Comparison of ENCODE assay signal across 8 mouse cellular contexts in genomic region chr8:105936866-105937475, GRCm38 (mm10). TPM values are rescaled to one million over a fixed set of nuclear protein-coding genes. Genes with fewer than 3 reads are reported as not detected.
DNase-seq lines count a peak whose midpoint lies in the region; ATAC-seq and TF ChIP-seq lines count a peak whose summit lies in the region.

No protein-coding gene starts in this region.

- H3K27me3 ChIP-seq in heart, embryonic 11.5 days (ENCODE audit: control insufficient read depth, insufficient read depth, low read length) = no peaks in the 10 kb centered on the region
- no peaks in the 10 kb centered on the region for H3K27me3 ChIP-seq in kidney, embryonic 16.5 days (ENCODE audit: insufficient read depth, low read length)
- H3K27me3 ChIP-seq in liver, adult 2 months (ENCODE audit: control insufficient read depth, insufficient read depth, low read length) = no peaks in the 10 kb centered on the region
- H3K27me3 ChIP-seq in myocyte (ENCODE audit: control insufficient read depth, insufficient read depth, insufficient read length) = no peaks in the 10 kb centered on the region
- no peaks in the 10 kb centered on the region for H3K27me3 ChIP-seq in splenic B cell, adult 2 months (ENCODE audit: control insufficient read depth, insufficient read depth, low read length, poor library complexity, severe bottlenecking)

- H3K9ac ChIP-seq in heart, embryonic 11.5 days (ENCODE audit: low read depth, low read length) = peak overlapping the region; percentile 90
- H3K9ac ChIP-seq in kidney, embryonic 16.5 days (replicated peaks; ENCODE audit: low read length) = peak overlapping the region; percentile 82
- peak overlapping the region; percentile 75 for H3K9ac ChIP-seq in liver, adult 2 months (ENCODE audit: low read depth, low read length)

- under 1% methylated on average over 30 of the region's 30 CpGs for WGBS in heart, embryonic 11.5 days (ENCODE audit: insufficient replicate concordance)
- whole genome bisulfite sequencing in kidney, embryonic 16.5 days = under 1% methylated on average over 30 of the region's 30 CpGs
- WGBS in liver, adult 2 months = under 1% methylated on average over 30 of the region's 30 CpGs

- H3K27ac ChIP-seq in heart, embryonic 11.5 days (ENCODE audit: low read depth, low read length) = peak overlapping the region; percentile 94
- H3K27ac ChIP-seq in kidney, embryonic 16.5 days (ENCODE audit: low read length) = peak overlapping the region; percentile 89
- peak overlapping the region; percentile 91 for H3K27ac ChIP-seq in liver, adult 2 months (replicated peaks; ENCODE audit: insufficient read depth, low read depth, low read length)

- TF ChIP-seq POLR2A in liver, adult 2 months (IDR thresholded peaks at IDR 0.05; ENCODE audit: extremely low read depth, insufficient read depth, low read length) = peak; percentile 82; the same call in 1 of the 2 replicates
- peak; percentile 88 for TF ChIP-seq POLR2A in myocyte (IDR thresholded peaks at IDR 0.05; ENCODE audit: insufficient read length, low read depth)

- H3K9me3 ChIP-seq in heart, embryonic 11.5 days (replicated peaks; ENCODE audit: control insufficient read depth, low read length) = no peaks in the 10 kb centered on the region
- H3K9me3 ChIP-seq in kidney, embryonic 16.5 days (ENCODE audit: low read length) = no peaks in the 10 kb centered on the region

- peak overlapping the region; percentile 83 for H3K4me3 ChIP-seq in heart, embryonic 11.5 days (ENCODE audit: low read depth, low read length)
- H3K4me3 ChIP-seq in kidney, embryonic 16.5 days (ENCODE audit: low read length) = peak overlapping the region; percentile 67
- H3K4me3 ChIP-seq in liver, adult 2 months (ENCODE audit: insufficient read depth, low read depth, low read length) = peak overlapping the region; percentile 87
- peak overlapping the region; percentile 99 for H3K4me3 ChIP-seq in myocyte

- H3K4me2 ChIP-seq in heart, embryonic 11.5 days = peak overlapping the region; percentile 97
- peak overlapping the region; percentile 95 for H3K4me2 ChIP-seq in kidney, embryonic 16.5 days (replicated peaks; ENCODE audit: low read depth, low read length)
- H3K4me2 ChIP-seq in myocyte (ENCODE audit: low read depth) = peak overlapping the region; percentile 95

- ATAC-seq in erythroblast, adult 5-6 weeks (replicated peaks; ENCODE audit: low FRiP score, poor library complexity, severe bottlenecking) = peak; percentile 92
- ATAC-seq in heart, embryonic 11.5 days (replicated peaks; ENCODE audit: insufficient number of reproducible peaks, low FRiP score, low TSS enrichment) = peak; percentile 84
- ATAC-seq in kidney, embryonic 16.5 days (ENCODE audit: low FRiP score, low TSS enrichment) = peak; percentile 93

- H3K4me1 ChIP-seq in heart, embryonic 11.5 days (ENCODE audit: control insufficient read depth, insufficient read depth, low read length) = peaks cover 8% of the 10 kb centered on the region
- H3K4me1 ChIP-seq in kidney, embryonic 16.5 days (ENCODE audit: insufficient read depth, low read length) = peaks cover 15% of the 10 kb centered on the region
- H3K4me1 ChIP-seq in liver, adult 2 months (ENCODE audit: control insufficient read depth, insufficient read depth, low read length) = peaks cover 8% of the 10 kb centered on the region; the same call in 1 of the 2 replicates

- DNase-seq in A20 (ENCODE audit: low read depth, low spot score) = peak; percentile 97
- peak; percentile 98 for DNase-seq in brain, adult 2 months (ENCODE audit: low read depth, low spot score)
- DNase-seq in liver, adult 2 months (ENCODE audit: extremely low read depth, low read depth, low spot score) = peak; percentile 92
- peak; percentile 85 for DNase-seq in splenic B cell, adult 2 months (ENCODE audit: low read depth, low spot score)

- H3ac ChIP-seq in myocyte (ENCODE audit: control insufficient read depth, insufficient read length) = peak overlapping the region; percentile 53

- H3K79me2 ChIP-seq in liver, adult 2 months (ENCODE audit: control insufficient read depth, insufficient read depth, low read length) = peaks cover 8% of the 10 kb centered on the region; the same call in 1 of the 2 replicates
- H3K79me2 ChIP-seq in myocyte (ENCODE audit: control insufficient read depth, insufficient read depth) = no peaks in the 10 kb centered on the region

- TF ChIP-seq CTCF in liver, adult 2 months (IDR thresholded peaks at IDR 0.05; ENCODE audit: low read depth, low read length) = 0 out of 2 replicates have a peak, but pooled peaks have one; percentile 9

- peaks cover 14% of the 10 kb centered on the region for H3K36me3 ChIP-seq in heart, embryonic 11.5 days (ENCODE audit: control insufficient read depth, insufficient read depth, low read length)
- H3K36me3 ChIP-seq in kidney, embryonic 16.5 days (ENCODE audit: insufficient read depth, low read length) = peaks cover 9% of the 10 kb centered on the region; the same call in 1 of the 2 replicates
- H3K36me3 ChIP-seq in liver, adult 2 months (ENCODE audit: control insufficient read depth, insufficient read depth, low read length) = peaks cover 6% of the 10 kb centered on the region; the same call in 1 of the 2 replicates
- no peaks in the 10 kb centered on the region for H3K36me3 ChIP-seq in myocyte (ENCODE audit: control insufficient read depth, insufficient read depth)
- H3K36me3 ChIP-seq in splenic B cell, adult 2 months (ENCODE audit: control insufficient read depth, insufficient read depth, low read length, poor library complexity, severe bottlenecking) = no peaks in the 10 kb centered on the region

TF ChIP-seq in myocyte, 11 proteins besides CTCF, POLR2A, EP300 and RAD21:
- TF ChIP-seq E2F4 (IDR thresholded peaks at IDR 0.05; ENCODE audit: insufficient read depth) (no peak), TCF12 (IDR thresholded peaks at IDR 0.05; ENCODE audit: insufficient read depth, poor library complexity, severe bottlenecking) (no peak), USF1 (IDR thresholded peaks at IDR 0.05; ENCODE audit: low read depth) (peak; percentile 48), MYOD1 (IDR thresholded peaks at IDR 0.05; ENCODE audit: control insufficient read depth in 1 of 3, insufficient read length in 2 of 3, low read depth in 2 of 3) (no peak), TCF3 (IDR thresholded peaks at IDR 0.05; ENCODE audit: insufficient read length, low read depth) (no peak), MYOG (IDR thresholded peaks at IDR 0.05; ENCODE audit: control insufficient read depth in 1 of 3, insufficient read depth in 1 of 3, insufficient read length in 2 of 3, low read depth in 2 of 3) (peak in 1 of 3 experiments; percentile 15), CEBPB (IDR thresholded peaks at IDR 0.05; ENCODE audit: insufficient read depth, poor library complexity, severe bottlenecking) (no peak), MAX (IDR thresholded peaks at IDR 0.05; ENCODE audit: low read depth) (no peak), SRF (IDR thresholded peaks at IDR 0.05; ENCODE audit: control insufficient read depth, insufficient read length, low read depth) (no peak), POLR2AphosphoS2 (IDR thresholded peaks at IDR 0.05; ENCODE audit: insufficient read length, low read depth) (peak; percentile 81), REST (IDR thresholded peaks at IDR 0.05; ENCODE audit: insufficient read depth, insufficient read length) (no peak)

RNA-seq across cellular contexts. Expression of gene Psmb10, which starts 1.3 kb away (rescaled TPM):
- total RNA-seq in erythroblast, adult 5-6 weeks (2015; ENCODE audit: low replicate concordance) = 22.9 and 51.4 TPM in 2 replicates
- 7.2 and 13.2 TPM in 2 replicates for total RNA-seq in erythroblast, adult 5-6 weeks (2017; ENCODE audit: low replicate concordance)
- 50.8 and 60.0 TPM in 2 replicates for polyA plus RNA-seq in heart, embryonic 11.5 days (2014; fragmentation: Nextera tagmentation; extraction: Ambion mirVana)
- 33.3 and 46.5 TPM in 2 replicates for polyA plus RNA-seq in kidney, embryonic 16.5 days (2015; fragmentation: Nextera tagmentation; extraction: Ambion mirVana)
- 86.8 and 109 TPM in 2 replicates for total RNA-seq in liver, adult 2 months (2014; rRNA removed)
- 122 and 139 TPM in 2 replicates for polyA plus RNA-seq in liver, adult 2 months (2012; rRNA removed)
- polyA plus RNA-seq in myocyte (2012; fragmentation: generic; extraction: Trizol) = 60.0 TPM

RNA-seq across cellular contexts. Expression of gene Ctrl, which starts 3.3 kb away (rescaled TPM):
- not detected in 2 replicates for total RNA-seq in erythroblast, adult 5-6 weeks (2015; ENCODE audit: low replicate concordance)
- total RNA-seq in erythroblast, adult 5-6 weeks (2017; ENCODE audit: low replicate concordance) = not detected in 2 replicates
- 1.1 and 1.3 TPM in 2 replicates for polyA plus RNA-seq in heart, embryonic 11.5 days (2014; fragmentation: Nextera tagmentation; extraction: Ambion mirVana)
- 0.82 and 1.8 TPM in 2 replicates for polyA plus RNA-seq in kidney, embryonic 16.5 days (2015; fragmentation: Nextera tagmentation; extraction: Ambion mirVana)
- total RNA-seq in liver, adult 2 months (2014; rRNA removed) = 8.5 and 59.0 TPM in 2 replicates
- 1.6 and 2.0 TPM in 2 replicates for polyA plus RNA-seq in liver, adult 2 months (2012; rRNA removed)
- polyA plus RNA-seq in myocyte (2012; fragmentation: generic; extraction: Trizol) = 0.14 TPM

RNA-seq across cellular contexts. Expression of gene Lcat, which starts 6.2 kb away (rescaled TPM):
- 1.3 TPM in 1 of 2 replicates, not detected in the other for total RNA-seq in erythroblast, adult 5-6 weeks (2015; ENCODE audit: low replicate concordance)
- total RNA-seq in erythroblast, adult 5-6 weeks (2017; ENCODE audit: low replicate concordance) = not detected in 2 replicates
- polyA plus RNA-seq in heart, embryonic 11.5 days (2014; fragmentation: Nextera tagmentation; extraction: Ambion mirVana) = 0.70 and 2.6 TPM in 2 replicates
- polyA plus RNA-seq in kidney, embryonic 16.5 days (2015; fragmentation: Nextera tagmentation; extraction: Ambion mirVana) = 1.3 and 1.8 TPM in 2 replicates
- total RNA-seq in liver, adult 2 months (2014; rRNA removed) = 215 and 324 TPM in 2 replicates
- polyA plus RNA-seq in liver, adult 2 months (2012; rRNA removed) = 919 and 969 TPM in 2 replicates
- 1.1 TPM for polyA plus RNA-seq in myocyte (2012; fragmentation: generic; extraction: Trizol)

RNA-seq across cellular contexts. Expression of gene Slc12a4, which starts 28.9 kb away (rescaled TPM):
- total RNA-seq in erythroblast, adult 5-6 weeks (2015; ENCODE audit: low replicate concordance) = 4.0 and 7.9 TPM in 2 replicates
- 0.68 and 1.4 TPM in 2 replicates for total RNA-seq in erythroblast, adult 5-6 weeks (2017; ENCODE audit: low replicate concordance)
- 28.6 and 39.9 TPM in 2 replicates for polyA plus RNA-seq in heart, embryonic 11.5 days (2014; fragmentation: Nextera tagmentation; extraction: Ambion mirVana)
- polyA plus RNA-seq in kidney, embryonic 16.5 days (2015; fragmentation: Nextera tagmentation; extraction: Ambion mirVana) = 36.1 and 36.2 TPM in 2 replicates
- 10.8 and 14.2 TPM in 2 replicates for total RNA-seq in liver, adult 2 months (2014; rRNA removed)
- polyA plus RNA-seq in liver, adult 2 months (2012; rRNA removed) = 10.7 and 16.0 TPM in 2 replicates
- 95.7 TPM for polyA plus RNA-seq in myocyte (2012; fragmentation: generic; extraction: Trizol)

RNA-seq across cellular contexts. Expression of gene Pskh1, which starts 36.7 kb away (rescaled TPM):
- total RNA-seq in erythroblast, adult 5-6 weeks (2015; ENCODE audit: low replicate concordance) = 6.3 TPM in 2 replicates
- total RNA-seq in erythroblast, adult 5-6 weeks (2017; ENCODE audit: low replicate concordance) = 6.1 and 6.7 TPM in 2 replicates
- 14.7 and 17.4 TPM in 2 replicates for polyA plus RNA-seq in heart, embryonic 11.5 days (2014; fragmentation: Nextera tagmentation; extraction: Ambion mirVana)
- 44.3 and 46.7 TPM in 2 replicates for polyA plus RNA-seq in kidney, embryonic 16.5 days (2015; fragmentation: Nextera tagmentation; extraction: Ambion mirVana)
- total RNA-seq in liver, adult 2 months (2014; rRNA removed) = 19.0 and 20.1 TPM in 2 replicates
- 35.9 and 37.9 TPM in 2 replicates for polyA plus RNA-seq in liver, adult 2 months (2012; rRNA removed)
- polyA plus RNA-seq in myocyte (2012; fragmentation: generic; extraction: Trizol) = 16.1 TPM

Comparison
In these comparisons a context has a peak if more than half of its experiments do, and no peak if none do; other contexts are left out.
1. Peak in every context shown above with its lines: DNase-seq, ATAC-seq, H3K4me3 ChIP-seq and H3K27ac ChIP-seq.
2. RNA of gene Lcat, which starts 6.2 kb away (polyA plus RNA-seq): 919 to 969 TPM in liver, adult 2 months; 0.70 to 2.6 TPM in heart, embryonic 11.5 days, 1.3 to 1.8 TPM in kidney, embryonic 16.5 days and 1.1 TPM in myocyte (single experiment); every median in the first group is over 100 times any median in the second.